Mouse (Mus musculus): ENCODE data around the gene Gtf2f2. TPM values are rescaled to one million over a fixed set of nuclear protein-coding genes. Genes with fewer than 3 reads are reported as not detected.

Gtf2f2 gene
- polyA plus RNA-seq, 1 experiment from 2014 or later, result 39.2 TPM

GRCm38 (mm10) chr14:75923314-75924052, 87.2 kb downstream of the Gtf2f2 start:
- Histone ChIP-seq H3K4me3 (ENCODE audit: low read depth, low read length) (no peak overlapping the region), H3K9ac (ENCODE audit: low read depth, low read length) (no peak overlapping the region), H3K36me3 (ENCODE audit: control insufficient read depth, insufficient read depth, low read length) (no peaks in the 10 kb centered on the region), H3K27me3 (ENCODE audit: control insufficient read depth, insufficient read depth, low read depth, low read length) (no peaks in the 10 kb centered on the region), H3K4me2 (ENCODE audit: low read length) (no peak overlapping the region), H3K9me3 (replicated peaks; ENCODE audit: control insufficient read depth, low read length, poor library complexity, severe bottlenecking) (no peaks in the 10 kb centered on the region), H3K27ac (ENCODE audit: low read length) (peak overlapping the region; percentile 15; the same call in 1 of the 2 replicates), H3K4me1 (ENCODE audit: control insufficient read depth, insufficient read depth, low read length) (peaks cover 6% of the 10 kb centered on the region; the same call in 1 of the 2 replicates)
- 62% methylated on average over 1 of the region's 1 CpGs for WGBS
- ATAC-seq, result peak; percentile 62; the same call in 1 of the 2 replicates

GRCm38 (mm10) chr14:75912665-75913064, 98.0 kb downstream of the Gtf2f2 start:
- ATAC-seq, result no peak
- Histone ChIP-seq H3K36me3 (ENCODE audit: control insufficient read depth, insufficient read depth, low read length) (no peaks in the 10 kb centered on the region), H3K9me3 (replicated peaks; ENCODE audit: control insufficient read depth, low read length, poor library complexity, severe bottlenecking) (no peaks in the 10 kb centered on the region), H3K9ac (ENCODE audit: low read depth, low read length) (no peak overlapping the region), H3K27ac (ENCODE audit: low read length) (no peak overlapping the region), H3K4me3 (ENCODE audit: low read depth, low read length) (no peak overlapping the region), H3K4me1 (ENCODE audit: control insufficient read depth, insufficient read depth, low read length) (0 out of 2 replicates have a peak, but pooled peaks cover 8% of the 10 kb centered on the region), H3K27me3 (ENCODE audit: control insufficient read depth, insufficient read depth, low read depth, low read length) (no peaks in the 10 kb centered on the region), H3K4me2 (ENCODE audit: low read length) (no peak overlapping the region)
- WGBS, result 94% methylated on average over 2 of the region's 2 CpGs

GRCm38 (mm10) chr14:75911968-75912367, 98.7 kb downstream of the Gtf2f2 start:
- no peaks in the 10 kb centered on the region for H3K27me3 ChIP-seq (ENCODE audit: control insufficient read depth, insufficient read depth, low read depth, low read length)
- H3K9me3 ChIP-seq (replicated peaks; ENCODE audit: control insufficient read depth, low read length, poor library complexity, severe bottlenecking), result no peaks in the 10 kb centered on the region
- no peak overlapping the region for H3K4me3 ChIP-seq (ENCODE audit: low read depth, low read length)
- 53% methylated on average over 6 of the region's 6 CpGs for WGBS
- H3K4me2 ChIP-seq (ENCODE audit: low read length), result no peak overlapping the region
- no peak overlapping the region for H3K9ac ChIP-seq (ENCODE audit: low read depth, low read length)
- ATAC-seq, result 0 out of 2 replicates have a peak, but pooled peaks have one; percentile 28
- no peaks in the 10 kb centered on the region for H3K36me3 ChIP-seq (ENCODE audit: control insufficient read depth, insufficient read depth, low read length)
- H3K4me1 ChIP-seq (ENCODE audit: control insufficient read depth, insufficient read depth, low read length), result 0 out of 2 replicates have a peak, but pooled peaks cover 8% of the 10 kb centered on the region
- peak overlapping the region; percentile 47; the same call in 1 of the 2 replicates for H3K27ac ChIP-seq (ENCODE audit: low read length)

- no peak overlapping the region for H3K4me3 ChIP-seq (ENCODE audit: low read depth, low read length)
- H3K9me3 ChIP-seq (replicated peaks; ENCODE audit: control insufficient read depth, low read length, poor library complexity, severe bottlenecking), result no peaks in the 10 kb centered on the region
- no peak for ATAC-seq
- 86% methylated on average over 8 of the region's 8 CpGs for WGBS
- H3K27ac ChIP-seq (ENCODE audit: low read length), result no peak overlapping the region
- no peak overlapping the region for H3K9ac ChIP-seq (ENCODE audit: low read depth, low read length)
- no peaks in the 10 kb centered on the region for H3K27me3 ChIP-seq (ENCODE audit: control insufficient read depth, insufficient read depth, low read depth, low read length)
- peaks cover 3% of the 10 kb centered on the region; the same call in 1 of the 2 replicates for H3K36me3 ChIP-seq (ENCODE audit: control insufficient read depth, insufficient read depth, low read length)
- H3K4me1 ChIP-seq (ENCODE audit: control insufficient read depth, insufficient read depth, low read length), result 0 out of 2 replicates have a peak, but pooled peaks cover 3% of the 10 kb centered on the region
- H3K4me2 ChIP-seq (ENCODE audit: low read length), result no peak overlapping the region
Measured at GRCm38 (mm10) chr14:75906931-75907330, 103.7 kb downstream of the Gtf2f2 start.

GRCm38 (mm10) chr14:75904972-75905371, 105.7 kb downstream of the Gtf2f2 start:
- 93% methylated on average over 3 of the region's 3 CpGs for WGBS

GRCm38 (mm10) chr14:75903131-75903530, 107.5 kb downstream of the Gtf2f2 start:
- no peak for ATAC-seq
- H3K9me3 ChIP-seq (replicated peaks; ENCODE audit: control insufficient read depth, low read length, poor library complexity, severe bottlenecking), result no peaks in the 10 kb centered on the region
- no peak overlapping the region for H3K4me3 ChIP-seq (ENCODE audit: low read depth, low read length)
- H3K4me2 ChIP-seq (ENCODE audit: low read length), result no peak overlapping the region
- no peak overlapping the region for H3K27ac ChIP-seq (ENCODE audit: low read length)
- WGBS, result 90% methylated on average over 3 of the region's 3 CpGs
- H3K36me3 ChIP-seq (ENCODE audit: control insufficient read depth, insufficient read depth, low read length), result peaks cover 3% of the 10 kb centered on the region; the same call in 1 of the 2 replicates
- no peak overlapping the region for H3K9ac ChIP-seq (ENCODE audit: low read depth, low read length)
- peaks cover 7% of the 10 kb centered on the region for H3K4me1 ChIP-seq (ENCODE audit: control insufficient read depth, insufficient read depth, low read length)
- H3K27me3 ChIP-seq (ENCODE audit: control insufficient read depth, insufficient read depth, low read depth, low read length), result no peaks in the 10 kb centered on the region

More at GRCm38 (mm10) chr14:75904972-75905371, 105.7 kb downstream of the Gtf2f2 start:
- H3K9ac ChIP-seq (ENCODE audit: low read depth, low read length), result no peak overlapping the region
- H3K4me2 ChIP-seq (ENCODE audit: low read length), result no peak overlapping the region
- no peaks in the 10 kb centered on the region for H3K27me3 ChIP-seq (ENCODE audit: control insufficient read depth, insufficient read depth, low read depth, low read length)
- no peak for ATAC-seq
- H3K36me3 ChIP-seq (ENCODE audit: control insufficient read depth, insufficient read depth, low read length), result peaks cover 3% of the 10 kb centered on the region; the same call in 1 of the 2 replicates
- H3K4me3 ChIP-seq (ENCODE audit: low read depth, low read length), result no peak overlapping the region
- peaks cover 7% of the 10 kb centered on the region for H3K4me1 ChIP-seq (ENCODE audit: control insufficient read depth, insufficient read depth, low read length)
- no peak overlapping the region for H3K27ac ChIP-seq (ENCODE audit: low read length)
- no peaks in the 10 kb centered on the region for H3K9me3 ChIP-seq (replicated peaks; ENCODE audit: control insufficient read depth, low read length, poor library complexity, severe bottlenecking)

GRCm38 (mm10) chr14:75902013-75902412, 108.7 kb downstream of the Gtf2f2 start:
- 88% methylated on average over 2 of the region's 2 CpGs for WGBS
- peaks cover 7% of the 10 kb centered on the region for H3K4me1 ChIP-seq (ENCODE audit: control insufficient read depth, insufficient read depth, low read length)
- ATAC-seq, result no peak
- no peaks in the 10 kb centered on the region for H3K27me3 ChIP-seq (ENCODE audit: control insufficient read depth, insufficient read depth, low read depth, low read length)
- H3K27ac ChIP-seq (ENCODE audit: low read length), result 0 out of 2 replicates have a peak overlapping the region, but pooled peaks have one; percentile 18
- H3K4me3 ChIP-seq (ENCODE audit: low read depth, low read length), result no peak overlapping the region
- H3K4me2 ChIP-seq (ENCODE audit: low read length), result no peak overlapping the region
- peaks cover 3% of the 10 kb centered on the region; the same call in 1 of the 2 replicates for H3K36me3 ChIP-seq (ENCODE audit: control insufficient read depth, insufficient read depth, low read length)
- H3K9me3 ChIP-seq (replicated peaks; ENCODE audit: control insufficient read depth, low read length, poor library complexity, severe bottlenecking), result no peaks in the 10 kb centered on the region
- H3K9ac ChIP-seq (ENCODE audit: low read depth, low read length), result no peak overlapping the region

GRCm38 (mm10) chr14:75900793-75901499, 109.7 kb downstream of the Gtf2f2 start:
- Histone ChIP-seq H3K4me1 (ENCODE audit: control insufficient read depth, insufficient read depth, low read length) (peaks cover 7% of the 10 kb centered on the region), H3K27ac (ENCODE audit: low read length) (peak overlapping the region; percentile 73), H3K4me2 (ENCODE audit: low read length) (no peak overlapping the region), H3K36me3 (ENCODE audit: control insufficient read depth, insufficient read depth, low read length) (0 out of 2 replicates have a peak, but pooled peaks cover 3% of the 10 kb centered on the region), H3K9me3 (replicated peaks; ENCODE audit: control insufficient read depth, low read length, poor library complexity, severe bottlenecking) (no peaks in the 10 kb centered on the region), H3K9ac (ENCODE audit: low read depth, low read length) (no peak overlapping the region), H3K4me3 (ENCODE audit: low read depth, low read length) (no peak overlapping the region), H3K27me3 (ENCODE audit: control insufficient read depth, insufficient read depth, low read depth, low read length) (no peaks in the 10 kb centered on the region)
- ATAC-seq, result peak; percentile 65
- WGBS, result 42% methylated on average over 5 of the region's 5 CpGs

Data from midbrain, embryonic 16.5 days (tissue).